Mouse (Mus musculus) kidney, postnatal 36 days (tissue): ENCODE measurements around the gene Actn1.

Source experiments
- DNase-seq, 2 experiments: peaks; one replicate each; pipeline ENCODE4 v3.0.0; 2021 to 2022; ENCODE audit warnings: mixed read lengths in 2 of 2

Gene Actn1

DNA sequence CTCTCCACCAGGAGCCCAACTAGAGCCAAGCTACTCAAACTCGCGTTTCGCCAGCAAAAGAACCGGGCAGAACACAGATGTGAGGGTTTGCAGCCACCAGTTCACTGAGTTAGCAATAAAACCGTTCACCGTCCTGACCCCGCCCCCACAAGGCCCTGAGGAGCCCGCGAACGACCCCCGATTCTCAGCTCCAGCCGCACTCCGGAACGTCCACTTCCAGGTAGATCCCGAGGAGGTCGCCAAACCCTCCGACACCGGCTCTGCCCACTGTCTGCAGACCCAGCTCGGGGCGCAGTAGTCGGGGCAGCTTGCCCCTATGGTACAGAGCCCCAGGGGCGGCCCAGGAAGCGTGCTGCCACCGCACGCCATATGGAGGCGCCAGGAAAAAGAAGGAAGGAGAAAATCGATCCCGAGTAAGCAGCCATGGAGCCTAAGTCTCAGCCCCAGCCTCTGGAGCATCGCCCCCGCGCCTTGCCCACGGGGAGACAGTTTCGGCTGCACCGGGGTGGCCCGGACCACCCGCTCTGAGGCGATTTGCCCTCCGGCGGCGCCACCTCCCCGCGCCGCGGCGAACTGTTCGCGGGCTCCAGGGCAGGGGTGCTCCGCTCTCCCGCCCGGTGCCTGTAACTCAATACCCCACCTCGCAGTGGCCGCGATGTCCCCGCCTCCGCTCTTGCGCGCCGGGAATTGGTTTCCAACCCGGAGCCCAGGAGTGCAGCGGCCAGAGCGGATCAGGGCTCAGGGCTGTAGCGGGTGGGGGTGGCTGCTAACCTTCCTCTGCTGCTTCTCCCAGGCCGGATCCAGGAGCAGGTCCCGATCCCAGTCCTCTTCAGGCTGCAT lies 735 bp downstream of the Actn1 start:
- peak; percentile 68 to 79 for DNase-seq

DNA sequence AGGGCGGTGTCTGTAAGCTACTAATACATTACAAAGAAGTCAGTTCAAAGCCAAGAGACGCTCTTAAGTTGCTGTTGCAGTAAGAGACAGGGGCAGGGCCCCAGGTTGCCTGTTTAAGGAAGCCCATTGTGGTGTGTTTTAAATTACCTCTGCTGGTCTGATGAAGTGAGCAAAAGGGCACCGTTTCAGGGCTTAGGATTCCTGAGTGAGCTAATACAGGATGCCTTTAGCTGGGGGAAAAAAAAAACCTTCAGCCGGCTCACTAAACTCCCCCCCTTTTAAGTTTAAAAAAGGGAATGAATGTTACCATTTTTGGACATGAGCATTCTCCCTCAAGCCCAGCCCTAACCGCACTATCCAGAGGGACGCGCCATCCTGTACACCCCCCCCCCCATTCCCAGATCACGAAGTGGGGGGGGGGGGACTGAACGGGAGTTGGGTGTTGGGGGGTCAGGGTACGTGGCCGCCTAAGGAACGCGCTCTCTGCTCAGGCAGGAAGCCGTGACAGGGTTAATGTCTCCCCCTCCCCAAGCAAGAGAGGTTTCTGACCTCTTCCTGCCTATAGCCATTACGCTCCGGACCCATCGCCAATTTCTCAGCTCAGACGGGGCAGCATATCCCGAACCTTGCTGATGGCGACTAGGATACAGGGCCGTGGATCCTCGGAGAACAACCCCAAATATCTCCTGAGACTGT lies 1.5 kb downstream of the Actn1 start:
- DNase-seq: no peak

DNA sequence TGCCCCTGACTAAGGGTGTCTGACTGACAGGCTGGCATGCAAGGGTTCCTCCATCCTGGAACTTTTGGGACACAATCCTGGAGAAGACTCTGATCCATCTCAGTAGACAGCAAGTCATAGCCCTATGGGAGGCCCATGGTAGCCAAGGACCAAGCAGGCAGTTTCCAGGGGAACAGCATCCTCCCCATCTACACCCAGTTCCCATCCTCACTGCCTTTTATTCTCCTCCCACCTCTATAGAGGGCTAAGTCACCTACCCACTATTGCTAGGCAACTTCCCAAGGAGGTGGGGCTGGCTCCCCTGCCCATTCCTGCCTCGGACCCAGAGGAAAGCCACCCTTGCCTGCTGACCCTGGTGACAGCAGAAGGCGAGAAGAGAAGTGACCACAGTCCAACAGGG lies 8.2 kb downstream of the Actn1 start:
- no peak for DNase-seq

- DNase-seq: no peak
These were observed 8.6 kb downstream of the Actn1 start for GRCm38 (mm10) chr12:80251554-80251953.

GRCm38 (mm10) chr12:80249539-80249938 lies 10.6 kb downstream of the Actn1 start:
- DNase-seq: no peak

DNA sequence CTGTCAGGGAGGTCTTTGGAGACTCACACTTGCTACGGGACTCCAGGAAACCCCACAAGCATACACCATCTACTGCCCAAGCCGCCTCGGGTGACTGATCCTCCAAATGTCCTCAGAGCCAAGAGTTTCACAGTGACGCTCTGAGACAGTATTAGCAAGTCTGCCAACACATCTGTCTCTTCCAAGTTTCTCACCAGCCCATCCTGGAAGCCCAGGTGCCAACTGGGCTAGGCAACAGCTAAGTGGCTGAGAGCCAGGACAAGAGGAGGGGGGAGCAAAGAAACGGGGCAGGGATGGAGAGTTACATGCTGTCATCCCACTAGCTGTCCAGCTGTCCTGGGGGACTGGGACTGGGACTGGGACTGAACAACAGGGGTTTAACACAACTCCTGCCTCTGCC lies 13.1 kb downstream of the Actn1 start:
- peak in 1 of 2 experiments; percentile 41 for DNase-seq

GRCm38 (mm10) chr12:80246505-80246904 lies 13.7 kb downstream of the Actn1 start:
- peak in 1 of 2 experiments; percentile 40 for DNase-seq

DNA sequence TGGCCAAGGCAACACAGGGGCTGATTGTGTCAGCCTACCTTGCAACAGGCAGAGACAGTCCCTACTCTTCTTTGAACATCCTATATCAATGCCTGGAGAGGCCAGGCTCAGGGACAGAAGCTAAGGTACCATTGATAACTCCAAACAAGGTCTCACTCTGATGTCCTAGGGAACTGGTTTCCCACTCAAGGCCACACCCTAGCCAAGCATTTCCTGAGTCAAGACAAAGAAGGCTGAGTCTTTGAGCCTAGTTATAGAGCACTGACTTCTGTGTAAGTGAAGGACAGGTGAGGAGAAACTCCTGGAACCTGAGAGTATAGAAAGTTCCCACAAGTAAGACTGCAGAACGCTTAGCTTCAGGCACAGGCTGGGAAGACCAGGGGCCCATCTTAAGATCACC lies 15.4 kb downstream of the Actn1 start:
- no peak for DNase-seq

GRCm38 (mm10) chr12:80244127-80244526 lies 16.0 kb downstream of the Actn1 start:
- no peak for DNase-seq

- DNase-seq: no peak
These were observed 16.8 kb downstream of the Actn1 start for GRCm38 (mm10) chr12:80243335-80243734.

DNA sequence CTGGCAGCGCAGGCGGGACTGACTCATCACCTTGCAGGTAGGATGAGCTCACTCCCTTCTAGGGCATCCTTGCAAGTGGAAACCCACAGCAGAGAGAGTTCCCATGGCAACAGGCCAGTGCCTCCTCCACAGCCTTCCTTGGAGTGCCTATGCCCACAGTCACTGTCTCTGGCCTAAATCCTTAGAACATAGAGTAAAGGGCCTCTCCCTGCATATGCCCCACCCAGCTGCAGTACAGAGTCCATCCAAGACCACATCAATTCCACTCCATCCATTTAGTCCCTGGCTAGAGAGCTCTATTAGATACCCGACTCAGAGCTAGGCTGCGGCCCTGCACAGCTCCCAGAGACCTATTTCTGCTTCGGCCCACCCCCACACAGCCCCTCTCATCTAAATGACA lies 20.7 kb downstream of the Actn1 start:
- no peak for DNase-seq

DNA sequence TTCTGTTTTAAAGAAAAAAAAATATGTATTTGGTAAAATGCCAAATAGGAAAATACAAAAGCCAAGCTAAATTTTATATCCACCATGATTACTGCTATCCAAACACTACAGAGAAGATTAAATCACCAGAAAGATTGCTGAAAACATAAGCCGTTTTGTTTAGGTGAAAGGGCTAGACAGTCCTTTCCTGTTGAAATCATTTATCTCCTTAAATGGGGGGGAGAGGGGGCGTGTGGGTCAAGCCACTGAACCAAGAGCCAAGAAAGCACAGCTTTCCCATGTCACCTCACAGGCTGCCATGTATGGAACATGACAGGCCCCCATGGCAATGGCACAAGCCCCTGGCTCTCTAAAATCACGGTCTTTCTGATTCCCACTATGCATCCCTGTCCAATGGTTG lies 21.6 kb downstream of the Actn1 start:
- no peak for DNase-seq

DNA sequence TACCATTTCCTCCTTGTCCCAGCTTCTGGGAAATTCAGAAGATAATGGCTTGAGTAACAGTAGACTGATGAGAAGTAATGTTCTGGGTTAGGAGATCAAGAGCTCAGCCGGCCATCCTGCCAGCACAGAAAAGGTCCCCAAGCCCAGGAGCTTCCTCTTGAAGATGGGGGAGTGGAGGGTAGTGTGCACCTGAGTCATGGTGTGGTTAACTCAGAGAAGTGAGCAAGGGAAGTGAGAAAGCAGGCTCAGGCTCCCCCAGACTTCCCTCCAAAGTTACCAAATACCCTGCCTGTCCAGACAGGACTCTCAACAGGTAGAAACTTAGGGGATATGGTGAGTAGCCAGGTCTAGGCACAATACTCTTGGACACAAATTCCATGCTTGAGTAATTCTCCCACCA lies 24.9 kb downstream of the Actn1 start:
- DNase-seq: no peak

GRCm38 (mm10) chr12:80234226-80234625 lies 25.9 kb downstream of the Actn1 start:
- DNase-seq: no peak

DNA sequence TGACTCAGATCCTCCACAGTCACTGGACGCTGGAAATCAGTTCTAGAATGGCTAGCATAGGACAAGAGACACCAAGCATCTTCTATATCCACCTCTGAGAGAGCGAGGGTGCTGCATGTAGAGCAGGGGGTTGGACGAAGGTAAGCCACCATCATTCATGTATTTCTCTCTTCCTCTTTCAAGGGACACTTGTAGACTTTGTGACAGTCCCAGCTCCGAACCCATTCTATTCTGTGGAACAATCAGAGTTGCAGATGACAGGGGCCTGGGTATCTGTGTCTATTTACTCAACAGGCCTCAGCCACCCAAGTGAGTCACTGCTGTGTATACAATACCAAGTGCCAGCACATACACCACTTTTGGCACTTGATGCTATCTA lies 27.3 kb downstream of the Actn1 start:
- DNase-seq: no peak

GRCm38 (mm10) chr12:80232076-80232839 lies 27.9 kb downstream of the Actn1 start:
- DNase-seq: no peak

DNA sequence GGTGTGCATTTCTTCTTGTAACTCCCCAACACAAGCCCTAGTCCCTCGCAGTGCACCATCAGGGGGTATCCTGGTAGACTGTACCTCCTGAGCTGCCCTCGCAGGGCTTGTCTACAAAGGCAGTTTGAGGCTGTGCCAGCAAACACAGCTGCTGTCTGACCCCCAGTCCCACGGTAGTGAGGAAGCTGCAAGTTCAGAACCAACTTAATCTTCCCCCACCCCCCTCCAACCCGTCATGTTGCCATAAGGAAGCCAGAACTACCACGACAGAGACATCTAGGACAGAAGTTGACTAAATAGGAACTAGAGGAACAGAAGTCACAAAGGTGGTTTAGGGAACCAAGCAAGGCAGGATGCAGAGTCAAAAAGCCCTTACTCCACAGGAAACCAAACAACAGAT lies 28.9 kb downstream of the Actn1 start:
- DNase-seq: peak in 1 of 2 experiments; percentile 29

DNA sequence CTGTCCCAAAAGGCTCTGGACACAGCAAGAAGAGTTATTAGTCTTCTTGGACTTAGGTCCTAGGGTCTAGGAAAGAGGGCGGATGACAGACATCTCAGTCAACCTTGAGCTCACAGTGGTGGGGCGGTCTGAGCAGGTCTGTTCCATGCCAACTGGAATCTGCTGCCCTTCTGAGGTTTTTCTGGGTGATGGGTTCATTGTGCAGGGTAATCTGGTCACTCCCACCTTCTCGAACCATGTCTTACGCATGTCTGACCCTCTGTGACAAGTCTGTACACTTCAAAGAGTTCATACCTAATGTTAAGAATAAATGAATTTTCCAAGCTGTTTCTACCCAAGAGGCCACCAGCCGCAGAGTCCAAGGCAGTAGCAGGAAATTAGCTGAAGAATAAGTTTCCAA lies 29.3 kb downstream of the Actn1 start:
- DNase-seq: no peak

DNA sequence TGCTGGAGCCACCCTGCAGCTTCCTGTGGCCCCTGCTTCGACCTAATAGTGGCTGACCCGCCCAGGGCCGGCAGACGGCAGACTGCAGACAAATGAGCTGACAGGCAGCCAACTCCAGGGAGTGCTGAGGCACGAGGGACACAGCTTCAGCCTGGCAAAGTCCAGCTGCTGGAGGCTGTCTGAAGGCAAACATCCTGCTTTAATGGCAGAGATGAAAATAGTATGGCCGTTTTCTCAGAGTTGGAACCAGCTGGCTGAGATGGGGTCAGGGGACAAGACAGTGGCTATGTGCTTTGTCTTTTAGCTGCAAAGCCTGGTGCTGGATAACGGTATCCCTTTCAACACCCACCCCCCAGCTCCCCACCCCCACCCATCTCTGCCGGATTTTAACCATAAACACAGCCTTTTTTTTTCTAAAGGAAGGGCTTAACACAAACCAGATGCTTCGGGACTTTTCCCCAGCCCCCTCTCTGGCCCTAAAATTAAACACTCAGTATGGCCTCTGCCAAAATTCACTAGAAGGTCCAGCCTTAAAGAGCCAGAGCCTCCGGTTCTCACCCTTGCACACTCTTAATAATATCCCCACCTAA lies 30.0 kb downstream of the Actn1 start:
- peak; percentile 93 to 94 for DNase-seq

GRCm38 (mm10) chr12:80229010-80229800 lies 31.0 kb downstream of the Actn1 start:
- DNase-seq: peak in 1 of 2 experiments; percentile 53

DNA sequence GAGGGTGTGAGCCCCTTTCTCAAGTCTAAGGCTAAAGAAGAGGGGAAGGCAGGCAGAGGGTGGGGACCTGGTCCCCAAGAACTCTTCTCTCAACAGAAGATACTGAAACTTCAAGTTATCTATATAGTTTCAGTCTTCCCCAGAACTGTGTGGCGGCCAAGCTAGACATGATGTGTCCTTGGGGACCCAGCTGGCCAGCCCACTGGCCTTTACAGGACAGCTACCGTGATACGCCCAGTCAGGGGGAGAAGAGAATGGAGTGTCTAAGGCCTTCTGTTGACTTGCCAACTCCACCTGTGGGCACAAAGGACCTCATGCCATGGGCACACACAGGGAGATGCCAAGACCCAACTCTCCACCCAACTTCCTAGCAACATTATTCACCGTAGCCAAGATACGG lies 31.8 kb downstream of the Actn1 start:
- no peak for DNase-seq

DNA sequence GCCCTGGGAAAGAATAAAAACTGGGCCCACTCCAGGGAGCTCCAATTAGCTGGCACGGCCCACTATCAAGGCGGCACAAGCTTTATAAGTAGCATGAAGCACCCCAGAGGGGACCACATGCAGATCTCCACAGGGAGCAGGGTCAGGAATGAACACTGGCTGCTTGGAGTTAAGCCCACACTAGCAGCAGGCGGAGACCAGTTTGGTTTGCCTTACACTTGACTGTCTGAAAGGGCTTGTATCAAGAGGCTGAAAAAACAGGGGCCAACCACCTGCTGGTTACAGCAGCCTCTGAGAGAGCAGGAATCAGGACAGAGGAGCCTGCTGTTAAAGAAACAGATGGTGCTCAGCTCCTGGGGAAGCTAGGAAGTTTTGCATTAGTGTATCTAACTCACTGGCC lies 32.3 kb downstream of the Actn1 start:
- peak in 1 of 2 experiments; percentile 30 for DNase-seq
